Mouse (Mus musculus) heart, embryonic 13.5 days (tissue): ENCODE data around the gene Pm20d1. TPM values are rescaled to one million over a fixed set of nuclear protein-coding genes. Genes with fewer than 3 reads are reported as not detected.

Source experiments
- ATAC-seq: fragments of 200-750 bp; cut with Nextera tagmentation; 2 replicates; pipeline ENCODE4 v1.8.0; 2017; ENCODE audit warnings: moderate TSS enrichment; ENCODE audit not compliant: insufficient number of reproducible peaks, low FRiP score, low TSS enrichment; ENCODE audit errors: extremely low read depth
- H3K27ac ChIP-seq: fragments of 300-500 bp; sonication (generic); replicated peaks from 2 replicates; pipeline ENCODE4 v1.5.1; 2015; ENCODE audit warnings: moderate library complexity, mild to moderate bottlenecking, inconsistent platforms
- H3K27me3 ChIP-seq: fragments of 300-500 bp; sonication (generic); replicated peaks from 2 replicates; pipeline ENCODE4 v1.6.1; 2015; ENCODE audit warnings: mild to moderate bottlenecking, inconsistent platforms
- H3K36me3 ChIP-seq: fragments of 300-500 bp; sonication (generic); 2 replicates; pipeline ENCODE4 v1.6.1; 2015; ENCODE audit warnings: mild to moderate bottlenecking, inconsistent platforms
- H3K4me1 ChIP-seq: fragments of 300-500 bp; sonication (generic); 2 replicates; pipeline ENCODE4 v1.6.1; 2015; ENCODE audit warnings: inconsistent platforms
- H3K4me2 ChIP-seq: fragments of 300-500 bp; sonication (generic); 2 replicates; pipeline ENCODE4 v1.6.1; 2015; ENCODE audit warnings: inconsistent platforms, mild to moderate bottlenecking, moderate library complexity
- H3K4me3 ChIP-seq: fragments of 300-500 bp; sonication (generic); 2 replicates; pipeline ENCODE4 v1.5.1; 2015; ENCODE audit warnings: moderate library complexity, mild to moderate bottlenecking, inconsistent platforms
- H3K9ac ChIP-seq: fragments of 300-500 bp; sonication (generic); 2 replicates; pipeline ENCODE4 v1.6.1; 2015; ENCODE audit warnings: inconsistent platforms, mild to moderate bottlenecking, moderate library complexity
- H3K9me3 ChIP-seq: fragments of 300-500 bp; sonication (generic); 2 replicates; pipeline ENCODE4 v1.6.1; 2016; ENCODE audit warnings: inconsistent platforms
- WGBS: fragments of 180-500 bp; shearing (Covaris S2); methylation state at CpG from one replicate; pipeline ENCODE4 v1.1.7; 2015; ENCODE audit warnings: mixed read lengths; 5-methylcytosine and 5-hydroxymethylcytosine counted together
- polyA plus RNA-seq: library from polyadenylated mRNA; unstranded; fragments of >200 nt; fragmentation: Nextera tagmentation; extraction: Ambion mirVana; gene quantifications from 2 replicates; pipeline ENCODE4 v1.2.1, GENCODE M21; 2015

The Pm20d1 gene
- polyA plus RNA-seq = 1.4 and 1.9 TPM in 2 replicates

DNA sequence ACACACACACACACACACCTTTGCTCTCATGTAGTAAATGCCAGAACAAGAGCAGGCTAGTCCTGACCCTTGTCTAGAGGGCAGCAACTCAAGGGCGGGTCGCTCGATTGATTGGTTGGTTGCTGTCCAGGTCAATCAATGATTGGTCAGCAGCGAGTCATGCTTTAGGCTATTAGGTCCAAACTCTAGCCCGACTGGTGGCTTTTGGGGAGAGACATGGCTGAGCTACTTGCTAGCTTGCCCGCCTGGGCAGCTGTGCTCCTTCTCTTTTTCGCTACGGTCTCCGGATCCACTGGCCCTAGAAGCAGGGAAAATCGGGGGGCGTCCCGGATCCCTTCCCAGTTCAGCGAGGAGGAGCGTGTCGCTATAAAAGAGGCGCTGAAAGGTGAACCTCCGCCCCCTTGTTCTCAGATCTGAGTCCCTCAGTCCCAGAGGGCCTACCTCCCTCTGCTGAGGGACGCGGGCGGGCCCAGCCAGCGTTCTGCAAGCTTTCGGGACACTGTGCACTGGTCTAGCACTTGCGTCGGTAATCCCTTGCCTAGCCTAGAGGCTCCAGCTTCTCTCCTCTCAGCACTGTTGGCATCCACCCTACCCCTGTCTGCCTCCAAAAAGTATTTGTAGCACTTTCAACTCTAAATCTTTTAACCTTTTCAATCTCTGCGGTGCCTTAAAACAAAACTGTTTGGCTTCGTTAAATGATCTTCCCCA lies at the start of gene Pm20d1:
TSS of gene Pm20d1 (plus strand) at position 180 of the 708 bp plus-strand sequence.
- Histone ChIP-seq H3K36me3 (no peaks in the 10 kb centered on the region), H3K9ac (peak within 1 kb of the TSS; percentile 76), H3K4me3 (peak within 1 kb of the TSS; percentile 49), H3K27ac (peak within 1 kb of the TSS; percentile 25; the same call in 1 of the 2 replicates), H3K4me2 (peak within 1 kb of the TSS; percentile 69), H3K4me1 (peaks cover 8% of the 10 kb centered on the region; the same call in 1 of the 2 replicates), H3K9me3 (no peaks in the 10 kb centered on the region), H3K27me3 (peaks cover 17% of the 10 kb centered on the region; the same call in 1 of the 2 replicates)
- peak; percentile 66; the same call in 1 of the 2 replicates for ATAC-seq
- WGBS = 6% methylated on average over 26 of the region's 26 CpGs

DNA sequence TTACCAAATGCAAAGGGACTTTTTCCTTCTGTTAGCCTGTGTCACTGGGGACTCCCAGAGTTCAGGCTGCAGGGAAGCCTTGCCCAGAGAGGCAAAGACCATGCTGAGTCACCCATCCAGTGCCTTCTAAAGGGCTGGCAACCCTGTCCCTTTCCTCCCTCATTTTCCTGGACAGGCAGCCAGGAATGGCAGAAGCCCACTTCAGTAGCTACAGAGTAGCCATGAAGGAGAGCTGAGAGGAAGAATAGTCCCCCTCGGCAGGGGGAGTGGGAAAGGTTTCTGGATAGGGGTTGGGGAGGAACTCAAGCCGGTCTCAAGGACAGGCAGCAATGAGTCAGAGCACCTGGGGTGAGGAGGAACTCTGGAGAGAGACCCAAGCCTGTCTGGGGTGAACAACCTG lies 49.4 kb upstream of the Pm20d1 start:
- peaks cover 36% of the 10 kb centered on the region for H3K4me1 ChIP-seq
- ATAC-seq = no peak
- no peak overlapping the region for H3K4me2 ChIP-seq
- no peaks in the 10 kb centered on the region for H3K9me3 ChIP-seq
- H3K9ac ChIP-seq = no peak overlapping the region
- 56% methylated on average over 2 of the region's 2 CpGs for WGBS
- no peak overlapping the region for H3K4me3 ChIP-seq
- H3K27ac ChIP-seq = no peak overlapping the region
- H3K27me3 ChIP-seq = peaks cover 30% of the 10 kb centered on the region
- H3K36me3 ChIP-seq = no peaks in the 10 kb centered on the region

DNA sequence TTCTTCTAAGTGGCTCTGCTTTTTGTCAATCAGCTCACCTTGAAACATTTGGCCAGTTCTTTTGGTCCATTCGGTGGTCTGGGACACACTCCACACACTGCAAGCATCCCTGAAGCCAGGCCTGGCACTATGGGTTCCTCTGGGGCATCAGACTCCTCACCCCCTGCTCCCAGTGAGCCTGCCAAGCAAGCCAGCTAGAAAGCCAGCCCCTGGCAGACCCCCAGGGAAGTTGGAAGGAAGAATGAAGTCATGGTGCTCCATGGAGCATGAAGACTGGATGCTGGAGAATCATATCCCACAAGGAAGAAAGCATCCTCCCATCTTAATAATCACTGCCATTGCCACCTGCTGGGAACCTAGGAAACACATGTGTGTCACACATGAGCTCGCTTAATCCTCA lies 48.5 kb upstream of the Pm20d1 start:
- no peak overlapping the region for H3K4me2 ChIP-seq
- peaks cover 27% of the 10 kb centered on the region for H3K27me3 ChIP-seq
- H3K4me3 ChIP-seq = no peak overlapping the region
- WGBS = 68% methylated on average over 2 of the region's 2 CpGs
- H3K9ac ChIP-seq = no peak overlapping the region
- H3K36me3 ChIP-seq = no peaks in the 10 kb centered on the region
- H3K4me1 ChIP-seq = peaks cover 42% of the 10 kb centered on the region
- H3K27ac ChIP-seq = no peak overlapping the region
- no peak for ATAC-seq
- no peaks in the 10 kb centered on the region for H3K9me3 ChIP-seq

DNA sequence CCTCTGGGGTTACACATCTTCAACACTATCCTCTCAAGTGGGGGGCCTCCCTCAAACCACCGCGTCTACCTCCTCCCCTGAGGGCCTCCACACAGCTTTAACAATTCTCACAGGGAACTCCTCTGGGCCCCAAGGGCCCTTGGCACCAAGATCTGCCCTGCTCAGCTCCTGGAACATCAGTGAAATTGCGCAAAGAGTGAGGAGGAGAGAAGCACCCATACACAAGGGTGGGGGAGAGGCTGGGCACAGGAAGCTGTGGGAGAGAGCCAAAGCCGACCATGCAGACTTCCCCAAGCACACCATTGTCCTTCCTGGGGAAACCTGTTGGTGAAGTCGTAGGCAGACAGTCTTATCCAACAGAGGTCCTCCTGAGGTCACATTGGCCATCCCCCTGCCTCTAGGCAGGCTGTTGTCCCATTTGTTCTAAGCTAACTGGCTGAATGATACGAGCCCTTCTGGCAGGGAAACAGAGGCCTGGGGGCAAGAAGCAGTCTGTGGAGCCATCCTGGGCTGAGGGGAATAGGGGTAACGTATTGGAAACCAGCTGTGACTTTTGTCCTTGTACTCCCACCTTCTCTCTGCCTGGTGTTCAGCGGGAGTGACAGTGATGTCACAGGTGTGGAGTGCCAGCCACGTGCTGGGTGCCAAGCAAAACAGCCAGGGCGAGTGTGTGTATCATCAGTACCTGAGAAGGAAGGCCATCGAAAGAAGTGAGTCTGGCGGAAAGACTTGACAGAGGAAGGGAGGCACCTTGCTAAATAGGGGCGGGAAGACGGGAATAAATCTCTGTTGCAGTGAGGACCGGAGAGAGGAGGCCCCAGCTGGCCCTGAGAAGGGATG lies 47.3 kb upstream of the Pm20d1 start:
- 68% methylated on average over 15 of the region's 15 CpGs for WGBS
- ATAC-seq = no peak
- H3K9ac ChIP-seq = no peak overlapping the region
- no peak overlapping the region for H3K4me2 ChIP-seq
- H3K27me3 ChIP-seq = peaks cover 27% of the 10 kb centered on the region
- H3K4me1 ChIP-seq = peaks cover 42% of the 10 kb centered on the region
- no peaks in the 10 kb centered on the region for H3K9me3 ChIP-seq
- no peak overlapping the region for H3K27ac ChIP-seq
- H3K36me3 ChIP-seq = no peaks in the 10 kb centered on the region
- H3K4me3 ChIP-seq = no peak overlapping the region

DNA sequence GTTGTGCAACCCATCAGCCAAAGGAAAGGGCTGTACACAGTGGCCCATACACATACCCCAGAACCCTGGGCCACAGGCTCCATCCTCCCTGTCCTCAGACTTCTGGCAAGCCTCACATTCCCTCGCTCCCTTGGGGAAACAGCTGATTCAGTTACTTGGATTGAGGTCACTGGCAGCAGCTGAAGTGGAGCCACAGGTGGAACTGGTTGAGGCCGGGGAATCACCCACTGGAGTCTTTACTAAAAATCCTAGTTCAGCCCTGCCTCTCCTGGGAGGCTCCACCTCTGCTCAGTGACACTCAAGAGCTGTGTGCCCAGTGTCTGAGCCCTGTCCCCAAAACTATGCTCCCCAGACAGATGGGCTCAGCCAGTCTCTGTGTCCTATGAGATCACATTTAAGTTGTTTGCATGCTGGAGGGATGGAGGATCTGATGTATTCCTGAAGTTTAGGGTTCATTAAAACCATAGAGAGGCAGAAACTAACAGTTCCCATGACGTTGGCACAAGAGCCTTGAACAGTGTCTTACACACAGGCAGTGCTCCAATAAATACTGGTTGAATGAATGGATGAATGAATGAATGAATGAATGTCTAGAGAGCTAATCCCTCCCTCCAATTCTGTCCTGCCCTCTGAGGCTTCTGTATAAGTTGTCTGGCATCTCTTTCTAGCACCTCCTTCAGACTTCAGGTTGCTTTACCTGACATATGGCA lies 45.8 kb upstream of the Pm20d1 start:
- Histone ChIP-seq H3K36me3 (no peaks in the 10 kb centered on the region), H3K9me3 (no peaks in the 10 kb centered on the region), H3K4me2 (no peak overlapping the region), H3K4me3 (no peak overlapping the region), H3K4me1 (peaks cover 48% of the 10 kb centered on the region), H3K27me3 (peaks cover 21% of the 10 kb centered on the region), H3K27ac (no peak overlapping the region; the same call in 1 of the 2 replicates), H3K9ac (no peak overlapping the region)
- ATAC-seq = no peak
- WGBS = 76% methylated on average over 3 of the region's 3 CpGs

DNA sequence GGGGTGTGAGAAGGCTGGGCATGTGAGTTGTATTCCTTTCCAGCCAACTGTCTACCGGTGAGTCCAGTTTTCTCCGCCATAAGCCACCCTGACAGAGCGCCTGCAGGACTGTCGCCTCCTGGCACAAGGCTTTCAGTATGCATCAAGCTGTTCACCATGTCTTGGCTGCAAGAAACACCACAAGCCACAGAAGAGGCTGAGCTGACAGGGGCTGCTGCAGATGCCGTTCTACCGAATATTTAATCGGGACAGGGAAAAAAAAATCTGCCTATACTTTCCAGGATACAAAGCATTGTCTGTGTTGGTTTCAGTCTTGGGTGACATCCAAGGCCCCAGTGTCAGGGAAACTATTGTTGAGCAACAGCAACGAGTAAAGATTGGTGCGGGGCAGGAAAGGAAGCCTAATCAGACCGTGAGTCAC lies 45.3 kb upstream of the Pm20d1 start:
- Histone ChIP-seq H3K36me3 (no peaks in the 10 kb centered on the region), H3K4me3 (no peak overlapping the region), H3K9ac (no peak overlapping the region), H3K4me1 (peaks cover 45% of the 10 kb centered on the region), H3K27me3 (peaks cover 16% of the 10 kb centered on the region), H3K9me3 (no peaks in the 10 kb centered on the region), H3K4me2 (no peak overlapping the region), H3K27ac (no peak overlapping the region; the same call in 1 of the 2 replicates)
- WGBS = 62% methylated on average over 10 of the region's 10 CpGs
- ATAC-seq = no peak

DNA sequence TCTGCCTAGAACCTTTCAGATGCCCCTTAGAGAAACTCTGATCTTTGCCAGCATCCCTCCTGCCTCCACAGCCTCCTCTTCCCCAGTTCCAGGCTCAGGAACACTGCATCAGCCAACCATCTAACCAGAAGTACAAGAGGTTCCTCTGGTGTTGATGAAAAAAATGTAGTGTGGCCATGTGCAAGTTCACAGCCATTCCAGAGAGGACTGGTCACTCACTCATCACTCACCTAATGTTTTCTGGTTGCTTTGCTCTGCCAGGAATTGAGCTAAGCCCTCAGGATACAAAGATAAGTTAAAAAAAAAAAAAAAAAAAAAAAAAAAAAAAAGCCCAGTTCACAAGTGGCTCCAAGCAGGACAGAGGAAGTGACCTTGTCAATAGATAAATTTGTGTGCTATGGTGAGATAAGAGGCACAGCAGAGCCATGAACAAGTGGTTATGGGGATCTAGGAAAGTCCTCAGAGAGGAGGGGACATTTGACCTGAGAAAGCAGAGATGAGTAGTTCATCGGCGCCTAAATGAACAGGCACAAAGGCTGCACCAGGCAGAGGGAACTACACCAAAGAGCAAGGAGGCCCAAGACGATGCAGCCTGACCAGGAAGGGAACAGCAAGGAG lies 42.9 kb upstream of the Pm20d1 start:
- ATAC-seq = no peak
- no peaks in the 10 kb centered on the region for H3K36me3 ChIP-seq
- H3K4me1 ChIP-seq = peaks cover 45% of the 10 kb centered on the region
- no peak overlapping the region for H3K9ac ChIP-seq
- H3K9me3 ChIP-seq = no peaks in the 10 kb centered on the region
- no peak overlapping the region for H3K4me3 ChIP-seq
- peaks cover 15% of the 10 kb centered on the region for H3K27me3 ChIP-seq
- no peak overlapping the region for H3K4me2 ChIP-seq
- 15% methylated on average over 3 of the region's 3 CpGs for WGBS
- H3K27ac ChIP-seq = peak overlapping the region; percentile 59

DNA sequence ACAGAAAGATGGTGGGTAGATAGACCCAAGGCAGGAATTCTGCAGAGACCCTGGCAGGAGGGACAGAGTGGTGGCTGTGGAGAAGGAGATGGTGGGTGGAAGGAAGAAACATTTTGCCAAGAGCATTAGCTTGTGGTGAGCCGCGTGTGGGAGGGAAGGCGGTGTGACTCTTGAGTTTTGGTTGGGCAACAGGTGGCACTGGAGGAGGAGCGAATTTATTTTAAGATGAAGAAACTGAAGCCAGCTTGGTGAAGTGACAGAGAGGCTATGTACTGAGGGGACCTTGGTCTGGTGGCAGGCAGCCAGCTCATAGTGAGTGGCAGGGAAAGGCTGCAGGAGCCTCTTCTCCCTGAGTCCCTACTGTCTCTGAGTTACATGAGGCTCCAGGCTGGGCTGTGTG lies 42.3 kb upstream of the Pm20d1 start:
- H3K4me3 ChIP-seq = no peak overlapping the region
- peak overlapping the region; percentile 59 for H3K27ac ChIP-seq
- peaks cover 15% of the 10 kb centered on the region for H3K27me3 ChIP-seq
- 57% methylated on average over 4 of the region's 4 CpGs for WGBS
- H3K4me2 ChIP-seq = no peak overlapping the region
- ATAC-seq = no peak
- peaks cover 50% of the 10 kb centered on the region for H3K4me1 ChIP-seq
- no peaks in the 10 kb centered on the region for H3K9me3 ChIP-seq
- no peaks in the 10 kb centered on the region for H3K36me3 ChIP-seq
- H3K9ac ChIP-seq = no peak overlapping the region

DNA sequence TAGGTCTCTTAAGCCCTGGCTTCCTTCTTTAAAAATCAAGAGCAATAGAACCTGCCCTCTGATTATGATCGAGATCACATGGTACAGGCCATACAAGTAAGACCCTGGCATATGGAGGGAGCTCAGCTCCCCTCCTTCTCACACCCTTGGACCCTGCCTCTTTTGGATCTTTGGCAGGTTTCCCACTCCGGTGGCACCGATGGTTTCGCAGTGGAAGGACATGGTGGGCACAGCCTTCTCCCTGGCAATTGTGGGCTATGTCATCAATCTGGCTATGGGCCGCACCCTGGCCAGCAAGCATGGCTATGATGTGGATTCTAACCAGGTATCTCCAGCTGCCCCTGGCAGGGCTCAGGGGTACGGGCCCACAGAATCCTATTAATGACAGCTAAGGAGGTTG lies 40.0 kb upstream of the Pm20d1 start:
- WGBS = 87% methylated on average over 6 of the region's 6 CpGs
- Histone ChIP-seq H3K27ac (no peak overlapping the region), H3K36me3 (no peaks in the 10 kb centered on the region), H3K27me3 (peaks cover 4% of the 10 kb centered on the region; the same call in 1 of the 2 replicates), H3K4me3 (no peak overlapping the region), H3K9me3 (no peaks in the 10 kb centered on the region), H3K4me1 (peaks cover 53% of the 10 kb centered on the region), H3K9ac (no peak overlapping the region), H3K4me2 (no peak overlapping the region)
- no peak for ATAC-seq

DNA sequence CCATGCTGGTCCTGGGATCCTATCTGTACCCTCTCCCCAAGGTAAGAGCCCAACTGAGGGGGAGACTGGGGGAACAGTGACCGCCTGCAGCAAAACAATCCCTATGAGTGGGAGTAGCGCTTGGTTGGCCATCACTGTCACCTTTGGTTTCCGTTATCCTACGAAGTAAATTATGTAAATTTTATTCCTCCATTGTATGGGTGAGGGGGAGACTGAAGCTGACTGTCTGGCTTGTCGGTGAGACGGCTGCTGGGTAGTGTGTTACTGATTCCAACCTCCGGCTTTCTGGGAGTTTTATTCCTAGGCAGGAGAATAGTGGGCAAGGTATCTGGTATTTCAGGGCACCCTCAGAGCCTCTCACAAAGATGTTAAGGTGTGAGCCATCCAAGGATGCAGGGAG lies 38.4 kb upstream of the Pm20d1 start:
- H3K4me3 ChIP-seq = no peak overlapping the region
- no peak for ATAC-seq
- WGBS = 75% methylated on average over 7 of the region's 7 CpGs

More for the DNA sequence above, 38.4 kb upstream of the Pm20d1 start:
- Histone ChIP-seq H3K4me2 (no peak overlapping the region), H3K9ac (no peak overlapping the region), H3K27me3 (0 out of 2 replicates have a peak, but pooled peaks cover 4% of the 10 kb centered on the region), H3K36me3 (no peaks in the 10 kb centered on the region), H3K9me3 (no peaks in the 10 kb centered on the region), H3K27ac (no peak overlapping the region), H3K4me1 (peaks cover 37% of the 10 kb centered on the region)
